Mouse (Mus musculus): ENCODE data around the gene Ccdc69. TPM values are rescaled to one million over a fixed set of nuclear protein-coding genes. Genes with fewer than 3 reads are reported as not detected.

Ccdc69 gene
- total and polyA plus RNA-seq, 3 experiments: 0.31 to 0.42 TPM; not detected in 1

- Histone ChIP-seq H3K27me3 (ENCODE audit: control insufficient read depth in 1 of 2, insufficient read depth in 2 of 2, low read length in 2 of 2) (peaks cover 18 to 19% of the 10 kb centered on the region in 2 experiments), H3K27ac (ENCODE audit: control insufficient read depth, low read depth, low read length) (no peak overlapping the region), H3K4me1 (ENCODE audit: control insufficient read depth in 1 of 2, insufficient read depth in 2 of 2, low read length in 2 of 2) (no peaks in the 10 kb centered on the region), H3K79me2 (ENCODE audit: control insufficient read depth, insufficient read depth, low read length, poor library complexity) (no peaks in the 10 kb centered on the region), H3K4me3 (ENCODE audit: control insufficient read depth in 1 of 2, insufficient read depth in 1 of 2, low read depth in 2 of 2, low read length in 2 of 2) (no peak overlapping the region), H3K9ac (ENCODE audit: control insufficient read depth, low read depth, low read length, poor library complexity, severe bottlenecking) (no peak overlapping the region), H3K36me3 (ENCODE audit: control insufficient read depth in 1 of 2, insufficient read depth in 2 of 2, low read length in 2 of 2) (no peaks in the 10 kb centered on the region), H3K9me3 (replicated peaks; ENCODE audit: insufficient read depth, low read length) (no peaks in the 10 kb centered on the region)
- DNase-seq (ENCODE audit: low read depth, low spot score): no peak
- TF ChIP-seq MYC (IDR thresholded peaks at IDR 0.05; ENCODE audit: low read depth, low read length) (no peak), CTCF (IDR thresholded peaks at IDR 0.05 in 2 of 3, conservative IDR thresholded peaks at IDR 0.05 in 1 of 3; ENCODE audit: control insufficient read depth in 1 of 3, insufficient read depth in 1 of 3, low read depth in 2 of 3, low read length in 3 of 3, poor library complexity in 1 of 3, severe bottlenecking in 1 of 3) (no peak), RAD21 (IDR thresholded peaks at IDR 0.05; ENCODE audit: low read depth, low read length) (no peak), EP300 (IDR thresholded peaks at IDR 0.05; ENCODE audit: low read depth in 1 of 2, low read length in 2 of 2) (no peak), POLR2A (IDR thresholded peaks at IDR 0.05; ENCODE audit: control insufficient read depth in 1 of 2, insufficient read depth in 1 of 2, low read depth in 1 of 2, low read length in 2 of 2, poor library complexity in 1 of 2) (no peak), ETS1 (IDR thresholded peaks at IDR 0.05; ENCODE audit: low read depth, low read length) (no peak), RCOR1 (IDR thresholded peaks at IDR 0.05; ENCODE audit: low read depth, low read length) (no peak), E2F4 (IDR thresholded peaks at IDR 0.05; ENCODE audit: borderline replicate concordance, low read depth, low read length) (no peak), TBP (IDR thresholded peaks at IDR 0.05; ENCODE audit: low read depth, low read length) (no peak), ELF1 (IDR thresholded peaks at IDR 0.05; ENCODE audit: low read depth, low read length) (no peak)
Measured at GRCm38 (mm10) chr11:55085396-55085795, 7.5 kb upstream of the Ccdc69 start.

- no peaks in the 10 kb centered on the region for H3K79me2 ChIP-seq (ENCODE audit: control insufficient read depth, insufficient read depth, low read length, poor library complexity)
- H3K9ac ChIP-seq (ENCODE audit: control insufficient read depth, low read depth, low read length, poor library complexity, severe bottlenecking): no peak overlapping the region
- no peaks in the 10 kb centered on the region for H3K9me3 ChIP-seq (replicated peaks; ENCODE audit: insufficient read depth, low read length)
- no peaks in the 10 kb centered on the region for H3K4me1 ChIP-seq (ENCODE audit: control insufficient read depth in 1 of 2, insufficient read depth in 2 of 2, low read length in 2 of 2)
- DNase-seq (ENCODE audit: low read depth, low spot score): no peak
- TF ChIP-seq USF1 (IDR thresholded peaks at IDR 0.05; ENCODE audit: low read depth, low read length) (no peak), MYB (IDR thresholded peaks at IDR 0.05; ENCODE audit: low read depth, low read length) (no peak), TCF12 (IDR thresholded peaks at IDR 0.05; ENCODE audit: low read depth, low read length) (no peak), MYC (IDR thresholded peaks at IDR 0.05; ENCODE audit: low read depth, low read length) (no peak), ZKSCAN1 (IDR thresholded peaks at IDR 0.05; ENCODE audit: low read depth, low read length) (no peak), ETS1 (IDR thresholded peaks at IDR 0.05; ENCODE audit: low read depth, low read length) (no peak), KAT2A (conservative IDR thresholded peaks at IDR 0.05; ENCODE audit: low read depth, low read length) (no peak), NELFE (IDR thresholded peaks at IDR 0.05; ENCODE audit: low read depth, low read length) (no peak)
- no peaks in the 10 kb centered on the region for H3K36me3 ChIP-seq (ENCODE audit: control insufficient read depth in 1 of 2, insufficient read depth in 2 of 2, low read length in 2 of 2)
- no peak overlapping the region for H3K4me3 ChIP-seq (ENCODE audit: control insufficient read depth in 1 of 2, insufficient read depth in 1 of 2, low read depth in 2 of 2, low read length in 2 of 2)
- no peak overlapping the region for H3K27ac ChIP-seq (ENCODE audit: control insufficient read depth, low read depth, low read length)
- peaks cover 16 to 19% of the 10 kb centered on the region in 2 experiments for H3K27me3 ChIP-seq (ENCODE audit: control insufficient read depth in 1 of 2, insufficient read depth in 2 of 2, low read length in 2 of 2)
Measured at GRCm38 (mm10) chr11:55084629-55085028, 6.7 kb upstream of the Ccdc69 start.

- no peak overlapping the region for H3K4me3 ChIP-seq (ENCODE audit: control insufficient read depth in 1 of 2, insufficient read depth in 1 of 2, low read depth in 2 of 2, low read length in 2 of 2)
- DNase-seq (ENCODE audit: low read depth, low spot score): no peak
Measured at GRCm38 (mm10) chr11:55081206-55081605, 3.3 kb upstream of the Ccdc69 start.

More at GRCm38 (mm10) chr11:55081206-55081605, 3.3 kb upstream of the Ccdc69 start:
- Histone ChIP-seq H3K9me3 (replicated peaks; ENCODE audit: insufficient read depth, low read length) (no peaks in the 10 kb centered on the region), H3K79me2 (ENCODE audit: control insufficient read depth, insufficient read depth, low read length, poor library complexity) (no peaks in the 10 kb centered on the region), H3K4me1 (ENCODE audit: control insufficient read depth in 1 of 2, insufficient read depth in 2 of 2, low read length in 2 of 2) (no peaks in the 10 kb centered on the region; a peak in 1 of 4 replicates), H3K27me3 (ENCODE audit: control insufficient read depth in 1 of 2, insufficient read depth in 2 of 2, low read length in 2 of 2) (peaks cover 14 to 15% of the 10 kb centered on the region in 2 experiments), H3K9ac (ENCODE audit: control insufficient read depth, low read depth, low read length, poor library complexity, severe bottlenecking) (no peak overlapping the region), H3K27ac (ENCODE audit: control insufficient read depth, low read depth, low read length) (no peak overlapping the region), H3K36me3 (ENCODE audit: control insufficient read depth in 1 of 2, insufficient read depth in 2 of 2, low read length in 2 of 2) (no peaks in the 10 kb centered on the region)
- TF ChIP-seq ZC3H11A (IDR thresholded peaks at IDR 0.05; ENCODE audit: low read depth, low read length): no peak
- TF ChIP-seq MEF2A (IDR thresholded peaks at IDR 0.05; ENCODE audit: extremely low read depth, insufficient replicate concordance, low read depth, low read length, poor library complexity, severe bottlenecking): no peak
- TF ChIP-seq POLR2AphosphoS5 (IDR thresholded peaks at IDR 0.05; ENCODE audit: borderline replicate concordance, low read depth, low read length): no peak
- TF ChIP-seq EP300 (IDR thresholded peaks at IDR 0.05; ENCODE audit: low read depth in 1 of 2, low read length in 2 of 2): no peak
- no peak for TF ChIP-seq GATA1 (IDR thresholded peaks at IDR 0.05; ENCODE audit: low read depth, low read length)
- TF ChIP-seq TCF12 (IDR thresholded peaks at IDR 0.05; ENCODE audit: low read depth, low read length): no peak
- no peak for TF ChIP-seq MYC (IDR thresholded peaks at IDR 0.05; ENCODE audit: low read depth, low read length)
- no peak for TF ChIP-seq USF1 (IDR thresholded peaks at IDR 0.05; ENCODE audit: low read depth, low read length)

All from MEL (cell line).